Mouse (Mus musculus): ENCODE measurements around the gene Susd2. TPM values are rescaled to one million over a fixed set of nuclear protein-coding genes. Genes with fewer than 3 reads are reported as not detected.

Susd2 gene
- polyA plus RNA-seq, 1 experiment, result 0.04 TPM

GRCm38 (mm10) chr10:75651381-75652068, 7.7 kb upstream of the Susd2 start:
- Histone ChIP-seq H3K27me3 (ENCODE audit: control insufficient read depth, insufficient read depth, insufficient read length) (no peaks in the 10 kb centered on the region), H3K79me2 (ENCODE audit: control insufficient read depth, insufficient read depth) (no peaks in the 10 kb centered on the region), H3K79me3 (ENCODE audit: low read depth) (no peaks in the 10 kb centered on the region), H3K36me3 (ENCODE audit: control insufficient read depth, insufficient read depth) (peaks cover 62% of the 10 kb centered on the region), H3K4me3 (ENCODE audit: insufficient read depth, poor library complexity, severe bottlenecking) (no peak overlapping the region), H3ac (ENCODE audit: control insufficient read depth, insufficient read length, low read depth) (no peak overlapping the region)
- TF ChIP-seq FOSL1 (IDR thresholded peaks at IDR 0.05; ENCODE audit: insufficient read depth, low read length, poor library complexity, severe bottlenecking) (no peak), CTCF (IDR thresholded peaks at IDR 0.05; ENCODE audit: control insufficient read depth, insufficient read depth, insufficient read length) (no peak), MAX (IDR thresholded peaks at IDR 0.05) (no peak), USF1 (IDR thresholded peaks at IDR 0.05; ENCODE audit: low read depth) (no peak)

- no peaks in the 10 kb centered on the region for H3K79me3 ChIP-seq (ENCODE audit: low read depth)
- peaks cover 53% of the 10 kb centered on the region for H3K36me3 ChIP-seq (ENCODE audit: control insufficient read depth, insufficient read depth)
- no peaks in the 10 kb centered on the region for H3K27me3 ChIP-seq (ENCODE audit: control insufficient read depth, insufficient read depth, insufficient read length)
- H3K4me3 ChIP-seq (ENCODE audit: insufficient read depth, poor library complexity, severe bottlenecking), result no peak overlapping the region
- no peak overlapping the region for H3ac ChIP-seq (ENCODE audit: control insufficient read depth, insufficient read length, low read depth)
- no peaks in the 10 kb centered on the region for H3K79me2 ChIP-seq (ENCODE audit: control insufficient read depth, insufficient read depth)
- no peak for TF ChIP-seq MYOG (IDR thresholded peaks at IDR 0.05; ENCODE audit: control insufficient read depth, extremely low read depth, insufficient read length)
- no peak for TF ChIP-seq FOSL1 (IDR thresholded peaks at IDR 0.05; ENCODE audit: insufficient read depth, low read length, poor library complexity, severe bottlenecking)
- no peak for TF ChIP-seq USF1 (IDR thresholded peaks at IDR 0.05; ENCODE audit: low read depth)
- TF ChIP-seq CTCF (IDR thresholded peaks at IDR 0.05; ENCODE audit: control insufficient read depth, insufficient read depth, insufficient read length), result no peak
- TF ChIP-seq MYOD1 (IDR thresholded peaks at IDR 0.05; ENCODE audit: control insufficient read depth, insufficient read length, low read depth), result no peak
Measured at GRCm38 (mm10) chr10:75650306-75650902, 6.6 kb upstream of the Susd2 start.

- H3K79me3 ChIP-seq (ENCODE audit: low read depth), result no peaks in the 10 kb centered on the region
- TF ChIP-seq MYOG (IDR thresholded peaks at IDR 0.05; ENCODE audit: control insufficient read depth, extremely low read depth, insufficient read length) (no peak), USF1 (IDR thresholded peaks at IDR 0.05; ENCODE audit: low read depth) (no peak), FOSL1 (IDR thresholded peaks at IDR 0.05; ENCODE audit: insufficient read depth, low read length, poor library complexity, severe bottlenecking) (no peak), MYOD1 (IDR thresholded peaks at IDR 0.05; ENCODE audit: control insufficient read depth, insufficient read length, low read depth) (no peak), CEBPB (IDR thresholded peaks at IDR 0.05; ENCODE audit: low read depth) (no peak), CTCF (IDR thresholded peaks at IDR 0.05; ENCODE audit: control insufficient read depth, insufficient read depth, insufficient read length) (no peak), MAX (IDR thresholded peaks at IDR 0.05) (no peak)
- no peaks in the 10 kb centered on the region for H3K79me2 ChIP-seq (ENCODE audit: control insufficient read depth, insufficient read depth)
- peaks cover 44% of the 10 kb centered on the region for H3K36me3 ChIP-seq (ENCODE audit: control insufficient read depth, insufficient read depth)
- H3K27me3 ChIP-seq (ENCODE audit: control insufficient read depth, insufficient read depth, insufficient read length), result no peaks in the 10 kb centered on the region
- no peak overlapping the region for H3K4me3 ChIP-seq (ENCODE audit: insufficient read depth, poor library complexity, severe bottlenecking)
- H3ac ChIP-seq (ENCODE audit: control insufficient read depth, insufficient read length, low read depth), result no peak overlapping the region
Measured at GRCm38 (mm10) chr10:75649406-75649995, 5.7 kb upstream of the Susd2 start.

GRCm38 (mm10) chr10:75649001-75649400, 5.2 kb upstream of the Susd2 start:
- Histone ChIP-seq H3K4me3 (ENCODE audit: insufficient read depth, poor library complexity, severe bottlenecking) (no peak overlapping the region), H3K27me3 (ENCODE audit: control insufficient read depth, insufficient read depth, insufficient read length) (no peaks in the 10 kb centered on the region), H3K79me3 (ENCODE audit: low read depth) (no peaks in the 10 kb centered on the region), H3K36me3 (ENCODE audit: control insufficient read depth, insufficient read depth) (peaks cover 40% of the 10 kb centered on the region), H3K79me2 (ENCODE audit: control insufficient read depth, insufficient read depth) (no peaks in the 10 kb centered on the region), H3ac (ENCODE audit: control insufficient read depth, insufficient read length, low read depth) (no peak overlapping the region)
- TF ChIP-seq USF1 (IDR thresholded peaks at IDR 0.05; ENCODE audit: low read depth) (no peak), MYOG (IDR thresholded peaks at IDR 0.05; ENCODE audit: control insufficient read depth, extremely low read depth, insufficient read length) (no peak), MYOD1 (IDR thresholded peaks at IDR 0.05; ENCODE audit: control insufficient read depth, insufficient read length, low read depth) (no peak), MAX (IDR thresholded peaks at IDR 0.05) (no peak), CEBPB (IDR thresholded peaks at IDR 0.05; ENCODE audit: low read depth) (no peak), FOSL1 (IDR thresholded peaks at IDR 0.05; ENCODE audit: insufficient read depth, low read length, poor library complexity, severe bottlenecking) (no peak), CTCF (IDR thresholded peaks at IDR 0.05; ENCODE audit: control insufficient read depth, insufficient read depth, insufficient read length) (no peak)

GRCm38 (mm10) chr10:75648091-75648490, 4.3 kb upstream of the Susd2 start:
- H3K79me3 ChIP-seq (ENCODE audit: low read depth), result no peaks in the 10 kb centered on the region
- no peak overlapping the region for H3K4me3 ChIP-seq (ENCODE audit: insufficient read depth, poor library complexity, severe bottlenecking)
- H3K79me2 ChIP-seq (ENCODE audit: control insufficient read depth, insufficient read depth), result no peaks in the 10 kb centered on the region
- peaks cover 40% of the 10 kb centered on the region for H3K36me3 ChIP-seq (ENCODE audit: control insufficient read depth, insufficient read depth)
- no peak for TF ChIP-seq MYOD1 (IDR thresholded peaks at IDR 0.05; ENCODE audit: control insufficient read depth, insufficient read length, low read depth)
- no peak for TF ChIP-seq CTCF (IDR thresholded peaks at IDR 0.05; ENCODE audit: control insufficient read depth, insufficient read depth, insufficient read length)
- TF ChIP-seq FOSL1 (IDR thresholded peaks at IDR 0.05; ENCODE audit: insufficient read depth, low read length, poor library complexity, severe bottlenecking), result no peak
- no peak for TF ChIP-seq MYOG (IDR thresholded peaks at IDR 0.05; ENCODE audit: control insufficient read depth, extremely low read depth, insufficient read length)
- TF ChIP-seq MAX (IDR thresholded peaks at IDR 0.05), result no peak
- no peak for TF ChIP-seq USF1 (IDR thresholded peaks at IDR 0.05; ENCODE audit: low read depth)
- no peak for TF ChIP-seq CEBPB (IDR thresholded peaks at IDR 0.05; ENCODE audit: low read depth)
- H3K27me3 ChIP-seq (ENCODE audit: control insufficient read depth, insufficient read depth, insufficient read length), result no peaks in the 10 kb centered on the region
- no peak overlapping the region for H3ac ChIP-seq (ENCODE audit: control insufficient read depth, insufficient read length, low read depth)
